Mouse (Mus musculus) left cerebral cortex, adult 9 months (tissue): Measurements from ENCODE around the gene Lasp1.
"Not testable (repeated sequence)": the region's sequence is repeated elsewhere in the genome, so short reads cannot be mapped to it uniquely, and the experiment has no call there.

Source experiments
- DNase-seq, 2 experiments: peaks; one replicate each; pipeline ENCODE4 v3.0.0; 2022; ENCODE audit warnings: low spot score in 2 of 2

The Lasp1 gene

GRCm38 (mm10) chr11:97798782-97799145 is at the start of gene Lasp1:
Gene Lasp1 (plus strand): TSS chr11:97799000.
- DNase-seq, result peak; percentile 82 to 95

GRCm38 (mm10) chr11:97753277-97753676 is 45.5 kb upstream of the Lasp1 start:
- DNase-seq, result peak in 1 of 2 experiments; percentile 76

- DNase-seq, result no peak
Measured at GRCm38 (mm10) chr11:97758125-97758524, 40.7 kb upstream of the Lasp1 start.

- no peak for DNase-seq
Measured at GRCm38 (mm10) chr11:97758942-97759341, 39.9 kb upstream of the Lasp1 start.

- DNase-seq, result no peak
Measured at GRCm38 (mm10) chr11:97761638-97762037, 37.2 kb upstream of the Lasp1 start.

GRCm38 (mm10) chr11:97766154-97766881 is 32.5 kb upstream of the Lasp1 start, which contains the start of gene Cwc25:
Gene Cwc25 (minus strand): TSS chr11:97766556.
- peak; percentile 91 to 97 for DNase-seq

- no peak for DNase-seq
Measured at GRCm38 (mm10) chr11:97769704-97770103, 29.1 kb upstream of the Lasp1 start.

GRCm38 (mm10) chr11:97771410-97771809 is 27.4 kb upstream of the Lasp1 start:
- DNase-seq, result no peak

GRCm38 (mm10) chr11:97775186-97775585 is 23.6 kb upstream of the Lasp1 start:
- DNase-seq, result no peak

GRCm38 (mm10) chr11:97775808-97776496 is 22.8 kb upstream of the Lasp1 start, which contains the start of gene 1700001P01Rik:
Gene 1700001P01Rik (minus strand): TSS chr11:97775918.
- DNase-seq, result no peak

- DNase-seq, result no peak
Measured at GRCm38 (mm10) chr11:97776497-97777128, 22.2 kb upstream of the Lasp1 start.

- no peak for DNase-seq
Measured at GRCm38 (mm10) chr11:97777129-97777529, 21.7 kb upstream of the Lasp1 start.

GRCm38 (mm10) chr11:97778918-97779317 is 19.9 kb upstream of the Lasp1 start:
- no peak for DNase-seq

GRCm38 (mm10) chr11:97779968-97780701 is 18.7 kb upstream of the Lasp1 start:
- no peak for DNase-seq

- DNase-seq, result no peak
Measured at GRCm38 (mm10) chr11:97781478-97781831, 17.3 kb upstream of the Lasp1 start.

GRCm38 (mm10) chr11:97781832-97782563 is 16.8 kb upstream of the Lasp1 start, which contains the start of gene Rpl23:
Gene Rpl23 (minus strand): TSS chr11:97782437.
- DNase-seq, result peak; percentile 96 to 99

GRCm38 (mm10) chr11:97782564-97782895 is 16.3 kb upstream of the Lasp1 start:
- DNase-seq, result no peak

GRCm38 (mm10) chr11:97787961-97788360 is 10.8 kb upstream of the Lasp1 start:
- DNase-seq, result no peak

GRCm38 (mm10) chr11:97789727-97790126 is 9.1 kb upstream of the Lasp1 start:
- no peak for DNase-seq

- DNase-seq, result not testable (repeated sequence)
Measured at GRCm38 (mm10) chr11:97790778-97791438, 7.9 kb upstream of the Lasp1 start.

GRCm38 (mm10) chr11:97793165-97793564 is 5.6 kb upstream of the Lasp1 start:
- DNase-seq, result peak in 1 of 2 experiments; percentile 56
